Mouse (Mus musculus): ENCODE data around the gene Dera.

The Dera gene

DNA sequence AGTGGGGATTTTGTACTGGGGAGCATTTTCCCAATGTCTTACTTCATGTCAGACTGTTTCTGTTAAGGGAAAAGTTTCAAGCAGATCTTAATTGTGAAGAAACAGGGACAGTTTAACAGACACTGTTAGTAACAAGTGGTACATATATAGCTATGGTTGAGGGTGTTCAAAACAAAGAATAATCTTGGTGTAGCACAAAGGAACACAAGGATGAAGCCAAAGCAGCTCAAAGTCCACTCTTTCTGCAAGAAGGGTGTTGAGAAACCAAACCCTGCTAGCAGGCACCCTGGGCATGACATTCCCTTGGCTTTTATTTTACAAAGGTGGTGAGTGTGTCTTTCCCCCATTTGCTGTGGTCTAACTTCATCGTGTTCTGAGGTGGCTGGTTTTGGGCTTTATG, 3.5 kb downstream of the Dera start:
- no peak for DNase-seq (ENCODE audit: low spot score in 2 of 2)

DNA sequence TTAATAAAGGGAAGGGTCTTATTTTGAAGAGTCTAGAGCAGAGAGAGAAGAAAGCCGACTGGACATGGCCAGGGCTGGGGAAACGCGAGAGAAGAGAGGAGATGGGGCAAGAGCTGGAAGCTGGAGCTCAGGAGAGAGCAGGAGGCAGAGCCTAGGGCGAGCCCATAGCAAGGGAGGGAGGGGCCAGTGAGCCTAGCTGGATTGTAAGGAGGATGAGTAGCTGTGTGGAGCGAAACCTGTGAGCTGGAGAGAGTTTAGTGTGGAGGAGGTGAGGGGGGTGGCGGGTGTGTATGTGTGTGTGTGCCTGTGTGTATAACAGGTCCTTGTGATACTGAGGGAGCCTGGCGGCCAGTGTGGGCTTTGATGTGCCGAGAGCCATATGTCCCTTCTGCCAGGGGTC, 5.3 kb downstream of the Dera start:
- no peak for DNase-seq (ENCODE audit: low spot score in 2 of 2)

DNA sequence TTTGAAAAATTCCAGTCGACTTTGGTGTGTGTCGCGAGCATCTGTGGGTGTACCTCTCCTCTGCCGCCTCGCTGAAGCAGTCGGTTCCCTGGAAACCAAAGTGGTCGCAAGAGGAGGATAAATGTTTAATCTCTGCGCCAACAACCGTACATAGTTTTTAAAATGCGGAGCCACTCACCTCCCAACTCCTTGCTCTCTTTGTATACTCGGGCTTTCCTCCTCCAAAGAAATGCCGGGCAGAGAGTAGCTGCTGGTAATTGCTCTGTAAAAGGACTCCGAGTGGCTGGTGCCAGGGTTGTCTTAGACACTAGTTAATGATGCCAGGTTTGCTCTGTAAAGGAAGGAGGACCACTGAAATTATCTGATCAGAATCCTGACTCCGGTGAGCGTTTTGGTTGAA, 6.6 kb downstream of the Dera start:
- no peak for DNase-seq (ENCODE audit: low spot score in 2 of 2)

DNA sequence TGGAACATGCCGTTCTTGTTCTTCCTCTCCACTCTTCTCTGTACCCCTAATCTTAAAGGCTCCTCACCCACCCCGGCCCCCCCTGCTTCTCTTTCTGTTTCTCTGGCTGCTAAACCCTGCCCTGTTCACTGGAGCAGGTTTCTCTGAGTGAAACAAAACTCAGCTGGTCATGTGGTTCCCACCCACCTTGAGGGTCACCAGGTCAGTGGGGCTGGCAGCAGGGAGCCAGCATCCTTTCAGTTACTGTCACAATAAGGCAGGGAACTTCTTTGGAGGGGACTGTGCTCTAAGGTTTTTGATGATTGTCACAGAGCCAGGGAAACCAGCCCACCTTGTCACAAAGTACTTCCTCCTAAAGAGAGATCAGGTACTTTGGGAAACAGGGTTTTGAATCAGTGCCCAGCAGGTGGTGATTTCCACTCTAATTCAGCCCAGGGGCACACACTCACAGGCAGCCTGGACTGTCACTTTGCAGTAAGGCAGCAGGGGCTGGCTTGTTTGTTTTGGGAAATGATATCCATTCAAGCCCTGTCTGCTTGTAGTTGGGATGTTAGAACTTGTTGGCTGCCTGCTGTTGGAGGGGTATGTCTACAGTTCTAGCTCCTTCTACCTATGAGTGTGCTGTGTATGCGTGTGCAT, 10.3 kb downstream of the Dera start:
- no peak for DNase-seq (ENCODE audit: low spot score in 2 of 2)

DNA sequence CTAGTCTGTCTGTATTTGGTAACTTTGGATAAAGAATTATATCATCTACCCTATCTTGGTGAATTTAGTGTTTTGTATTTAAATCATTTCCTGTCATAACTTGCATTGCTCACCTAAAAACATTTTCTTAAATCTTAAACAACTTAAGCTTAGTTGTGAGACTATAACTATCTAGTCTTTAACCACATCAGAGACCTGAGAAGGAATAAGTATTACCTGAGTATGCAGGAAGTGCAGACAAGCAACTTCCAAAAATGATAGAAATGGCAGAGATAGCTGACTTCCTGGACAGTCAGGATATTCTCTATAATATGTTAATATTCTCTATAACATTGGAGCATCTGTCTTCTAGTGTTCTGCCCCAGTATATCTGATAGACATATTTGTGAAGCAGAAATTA, 11.8 kb downstream of the Dera start:
- no peak for DNase-seq (ENCODE audit: low spot score in 2 of 2)

DNA sequence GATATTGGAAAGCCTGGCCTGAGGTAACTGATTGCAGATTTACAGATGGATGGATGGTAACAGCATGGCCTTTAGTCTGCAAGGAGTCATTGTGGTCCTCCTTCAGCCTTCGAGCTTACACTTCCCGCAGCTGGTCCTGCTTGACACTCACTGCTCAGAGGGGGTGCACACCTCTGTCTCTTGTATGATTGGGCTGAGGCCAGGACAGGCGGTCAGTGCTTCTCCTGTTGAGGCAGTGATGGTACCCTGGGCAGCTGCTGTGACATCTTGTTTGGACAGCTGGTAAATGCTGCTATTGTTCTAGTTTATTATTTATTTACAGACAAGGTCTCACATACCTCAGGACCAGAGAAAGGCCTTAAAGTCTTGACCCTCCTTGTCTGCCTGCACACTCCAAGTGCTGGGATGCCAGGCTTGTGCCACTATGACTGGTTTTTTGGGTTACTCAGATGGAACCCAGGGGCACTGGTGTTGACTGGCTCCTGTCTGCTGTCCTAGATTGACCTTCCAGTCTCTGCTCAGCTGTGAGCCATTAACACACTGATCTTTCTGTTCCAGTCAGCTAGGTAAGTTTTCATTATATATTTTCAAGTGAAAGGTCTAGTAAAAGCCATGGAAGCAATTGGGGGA, 17.4 kb downstream of the Dera start:
- no peak for DNase-seq (ENCODE audit: low spot score in 2 of 2)

DNA sequence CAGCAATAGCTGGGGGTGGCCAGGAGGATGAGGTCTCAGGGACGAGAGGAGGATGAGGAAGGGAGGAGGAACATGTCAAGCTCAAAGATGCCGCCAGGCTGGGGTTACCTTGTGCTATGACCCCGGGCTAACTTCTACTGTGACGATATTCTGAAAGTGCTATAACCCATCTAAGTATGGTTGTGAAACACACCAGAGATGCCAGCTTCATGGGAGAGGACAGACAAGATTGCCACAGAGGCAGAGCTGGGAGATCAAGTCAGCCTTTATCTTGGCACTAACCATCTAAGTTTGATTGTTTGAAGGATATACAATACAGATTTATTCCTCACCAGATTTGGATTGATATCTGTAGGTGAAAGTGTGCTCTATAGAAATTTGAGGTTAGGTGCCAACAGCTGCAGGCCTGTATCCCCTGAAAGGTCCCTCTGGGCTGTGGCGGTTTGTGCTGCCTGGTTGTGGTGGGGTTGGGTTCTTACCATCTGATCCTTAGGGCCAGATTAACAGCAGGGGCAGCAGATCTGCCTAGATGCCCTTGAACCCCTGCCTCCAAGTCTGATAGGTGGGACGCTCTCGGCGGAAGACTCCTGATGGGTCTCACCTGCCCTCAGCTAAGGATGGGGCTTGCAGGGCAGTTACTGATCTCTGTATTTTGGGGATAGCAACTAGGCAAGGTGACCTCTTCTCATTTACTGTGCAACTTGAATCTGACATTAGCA, 18.7 kb downstream of the Dera start:
- DNase-seq (ENCODE audit: low spot score in 2 of 2): no peak

DNA sequence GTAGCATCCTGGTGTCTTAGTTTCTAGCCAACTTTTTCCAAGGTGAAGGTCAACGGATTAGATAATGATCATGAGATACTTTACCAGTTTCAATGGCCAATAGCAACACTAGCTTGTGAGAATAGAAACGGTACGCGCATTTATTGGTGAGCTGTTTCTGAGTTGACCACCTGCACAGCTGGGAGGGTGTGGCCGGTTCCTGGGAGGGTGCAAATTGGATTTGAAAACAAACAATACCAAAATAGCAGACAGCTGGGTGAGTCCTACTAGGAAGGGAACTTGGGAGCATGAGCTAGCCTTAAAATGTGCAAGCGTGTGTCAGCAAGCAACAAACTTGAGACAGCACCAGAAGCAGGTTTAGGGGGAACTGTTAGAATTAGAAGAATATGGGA, 19.3 kb downstream of the Dera start:
- DNase-seq (ENCODE audit: low spot score in 2 of 2): no peak

DNA sequence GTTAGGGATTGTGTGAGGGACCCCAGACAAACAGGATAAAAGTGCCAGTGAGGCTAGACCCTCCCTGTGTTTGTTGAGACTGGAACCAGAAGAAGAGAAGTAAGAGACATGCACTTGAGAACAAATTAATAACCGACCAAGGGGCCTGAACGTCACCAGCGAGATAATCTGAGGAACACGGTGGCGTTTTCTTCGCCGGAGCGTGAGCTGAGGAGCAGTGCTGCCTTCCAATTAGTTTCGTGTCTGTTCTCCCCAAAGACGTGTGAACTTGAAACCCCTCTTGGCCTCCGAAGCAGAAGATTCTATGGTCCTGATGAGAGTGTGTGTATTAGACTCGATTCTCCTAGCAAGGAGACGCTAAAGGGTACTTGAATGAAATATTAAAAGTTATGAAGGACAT, 19.8 kb downstream of the Dera start:
- DNase-seq (ENCODE audit: low spot score in 2 of 2): no peak

DNA sequence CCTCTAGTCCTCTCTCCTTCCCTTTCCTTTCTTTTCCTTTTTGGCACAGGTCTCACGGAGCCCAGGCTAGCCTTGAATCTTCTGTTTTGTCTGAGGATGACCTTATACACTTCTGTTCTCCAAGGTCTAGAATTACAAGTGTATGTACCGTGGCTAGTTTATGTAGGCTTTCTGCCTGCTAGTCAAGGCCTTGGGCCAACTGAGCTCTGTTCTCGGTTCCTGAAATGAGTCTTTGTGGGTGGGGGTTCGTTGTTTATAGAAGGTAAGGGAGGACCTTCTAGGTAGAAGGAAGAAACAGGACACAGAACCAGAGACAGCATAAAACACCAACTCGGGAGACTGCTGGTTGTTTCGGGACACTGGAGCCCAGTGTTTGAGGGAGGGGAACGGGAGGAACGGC, 20.8 kb downstream of the Dera start:
- DNase-seq (ENCODE audit: low spot score in 2 of 2): no peak

DNA sequence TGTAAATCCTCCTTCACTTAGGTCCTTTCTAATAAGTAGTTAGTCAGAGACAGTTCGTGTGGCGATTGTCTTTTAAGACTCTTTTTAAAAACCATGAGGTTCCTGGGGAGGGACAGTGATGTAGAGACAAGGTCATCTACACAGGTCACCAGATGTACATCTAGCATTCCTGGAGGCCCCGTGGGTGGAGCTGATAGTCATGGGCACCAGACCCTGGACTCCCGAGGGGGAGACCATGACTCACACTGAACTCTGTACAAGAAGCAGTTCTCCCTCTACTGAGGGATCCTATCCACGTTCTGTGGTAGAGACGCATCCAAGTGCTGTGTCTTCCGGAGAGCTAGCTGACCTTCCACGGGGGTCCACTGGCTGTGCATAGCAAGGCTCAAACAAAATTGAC, 22.6 kb downstream of the Dera start:
- no peak for DNase-seq (ENCODE audit: low spot score in 2 of 2)

DNA sequence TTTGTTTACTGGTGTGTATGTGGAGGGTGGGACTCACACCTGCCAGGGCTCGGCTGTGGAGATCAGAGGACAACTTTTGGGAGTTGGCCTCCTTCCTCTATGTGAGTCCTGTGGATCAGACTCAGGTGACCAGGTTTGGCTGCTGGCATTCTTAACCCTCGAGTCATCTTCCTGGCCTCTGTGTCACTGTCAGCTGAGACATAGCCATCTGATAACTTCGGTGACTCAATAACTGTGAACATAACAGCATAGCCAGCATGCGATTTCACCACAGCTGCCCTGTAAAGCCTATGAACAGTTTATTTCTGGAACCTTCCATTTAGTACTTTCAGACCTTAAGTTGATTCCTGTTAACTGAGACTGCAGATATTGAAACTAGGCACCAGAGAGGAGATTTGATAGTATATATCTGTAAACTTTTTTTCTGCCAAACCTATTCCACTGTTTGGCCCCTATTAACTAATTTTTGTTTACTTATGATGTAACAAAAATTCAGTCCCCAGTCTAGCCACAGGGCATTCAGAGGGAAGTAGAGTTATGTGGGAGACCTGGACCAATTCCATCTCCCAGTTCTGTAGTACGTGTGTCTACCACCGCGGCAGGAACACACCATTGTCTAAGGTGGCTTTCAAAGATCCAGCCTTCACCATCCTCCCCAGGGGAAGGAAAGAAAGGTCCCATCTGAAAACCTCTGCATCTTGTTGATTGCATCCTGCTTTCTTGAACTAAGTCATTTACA, 29.7 kb downstream of the Dera start:
- no peak for DNase-seq (ENCODE audit: low spot score in 2 of 2)

DNA sequence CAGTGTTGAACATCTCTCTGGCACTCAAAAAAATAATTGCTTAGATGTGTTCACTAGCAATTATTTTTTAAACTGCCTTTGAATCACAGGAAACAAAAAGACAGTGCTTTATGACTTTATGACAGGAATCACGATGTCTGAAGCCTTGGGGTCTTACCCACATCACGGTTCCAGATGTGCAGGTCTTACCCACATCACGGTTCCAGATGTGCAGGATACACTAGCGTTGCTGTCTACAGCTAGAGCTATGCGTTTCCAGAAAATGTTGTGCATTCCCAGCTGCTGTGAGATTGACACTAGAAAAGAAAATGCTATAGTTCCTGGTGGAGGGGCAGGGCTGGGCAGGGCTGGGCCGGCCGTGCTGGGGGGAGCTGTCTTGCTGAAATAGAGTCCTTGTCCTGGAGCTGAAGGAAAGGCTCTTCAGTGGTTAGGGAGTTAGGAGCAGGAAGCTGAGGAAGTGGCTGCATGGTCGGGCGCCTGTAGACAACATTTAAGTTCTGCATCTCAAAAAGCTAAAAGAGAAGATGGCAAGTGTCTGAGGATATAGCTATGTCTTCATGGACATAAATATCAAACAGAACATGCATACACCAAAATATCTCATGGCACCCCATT, 34.7 kb downstream of the Dera start:
- DNase-seq (ENCODE audit: low spot score in 2 of 2): no peak

DNA sequence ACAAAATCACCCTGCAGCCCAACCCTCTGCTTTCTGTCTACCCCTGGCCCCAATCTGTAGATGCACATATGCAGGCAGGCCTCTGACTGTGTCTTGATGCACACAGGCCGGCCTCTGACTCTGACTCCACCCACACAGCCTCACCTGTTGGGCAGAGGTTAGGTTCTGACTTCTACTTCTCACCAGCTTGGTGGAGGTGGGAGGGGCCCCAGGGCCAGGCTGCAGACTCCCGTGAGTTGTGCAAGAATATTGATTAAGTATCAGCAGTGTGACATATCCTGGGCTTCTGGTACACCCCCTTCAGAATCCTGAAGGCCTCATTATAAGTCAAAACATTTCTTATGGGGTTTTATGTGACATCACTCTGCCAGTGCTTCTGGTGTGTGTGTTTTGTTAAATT, 35.3 kb downstream of the Dera start:
- no peak for DNase-seq (ENCODE audit: low spot score in 2 of 2)

DNA sequence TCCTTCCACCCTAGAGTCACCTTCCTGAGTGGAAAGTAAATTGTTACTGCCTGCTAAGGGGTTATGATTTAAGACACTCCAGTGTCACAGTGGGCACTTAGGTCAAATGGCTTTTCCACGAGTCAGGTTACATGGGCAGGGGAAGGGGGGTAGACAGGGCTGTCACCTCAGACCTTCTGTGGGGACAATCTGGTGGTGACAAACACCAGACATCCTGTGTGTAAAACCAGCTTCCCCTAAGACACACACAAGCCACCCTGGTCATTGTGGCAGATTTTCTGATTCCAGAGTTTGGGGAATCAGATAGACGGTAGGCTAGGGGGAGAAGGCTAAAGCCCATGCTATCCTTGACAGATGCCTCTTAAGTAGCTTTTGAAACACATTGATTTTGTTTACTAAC, 41.1 kb downstream of the Dera start:
- DNase-seq (ENCODE audit: low spot score in 2 of 2): no peak

DNA sequence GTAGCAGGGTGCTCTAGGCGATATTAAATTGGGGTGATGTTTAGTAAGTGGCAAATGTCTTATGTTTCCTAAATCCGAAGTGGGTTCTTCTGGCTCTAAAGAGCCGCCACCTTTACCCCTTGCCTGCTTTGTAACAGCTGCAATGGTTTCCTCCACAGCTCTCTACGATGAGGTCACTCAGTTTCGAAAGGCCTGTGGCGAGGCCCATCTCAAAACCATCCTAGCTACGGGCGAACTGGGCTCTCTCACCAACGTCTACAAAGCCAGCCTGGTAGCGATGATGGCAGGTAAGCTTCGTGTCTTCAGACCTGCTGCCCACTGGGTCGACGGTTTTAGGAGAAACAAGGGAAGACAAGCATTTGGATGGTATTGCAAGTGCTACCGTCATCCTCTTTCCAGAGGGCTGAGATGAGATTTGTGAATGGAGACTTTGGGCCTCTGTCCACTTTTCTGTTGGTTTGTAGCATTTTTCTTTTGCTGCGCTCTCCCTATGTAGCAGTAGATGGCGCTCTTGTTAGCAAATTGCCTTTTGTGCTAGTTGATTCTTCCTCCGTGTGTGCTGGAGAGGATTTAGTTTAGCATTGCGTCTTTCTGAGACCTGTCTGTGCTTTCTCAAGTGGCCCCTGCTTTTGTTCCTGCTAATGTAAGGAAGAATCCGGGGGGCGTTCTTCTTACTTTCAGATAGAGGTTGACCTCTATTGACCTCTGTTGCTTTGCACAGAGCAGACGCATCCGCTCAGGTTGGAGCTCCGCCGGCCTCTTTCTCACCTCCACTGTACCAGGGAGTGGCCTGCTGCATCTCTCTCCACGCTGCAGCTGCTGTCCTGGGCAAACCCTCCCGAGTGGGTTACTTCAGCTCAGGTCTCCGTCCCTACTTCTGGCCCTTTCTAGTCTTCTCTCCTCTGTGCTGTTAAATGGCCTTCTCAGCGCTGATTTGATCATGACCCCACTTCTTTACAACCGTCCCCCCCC, 42.5 kb downstream of the Dera start:
- no peak for DNase-seq (ENCODE audit: low spot score in 2 of 2)

DNA sequence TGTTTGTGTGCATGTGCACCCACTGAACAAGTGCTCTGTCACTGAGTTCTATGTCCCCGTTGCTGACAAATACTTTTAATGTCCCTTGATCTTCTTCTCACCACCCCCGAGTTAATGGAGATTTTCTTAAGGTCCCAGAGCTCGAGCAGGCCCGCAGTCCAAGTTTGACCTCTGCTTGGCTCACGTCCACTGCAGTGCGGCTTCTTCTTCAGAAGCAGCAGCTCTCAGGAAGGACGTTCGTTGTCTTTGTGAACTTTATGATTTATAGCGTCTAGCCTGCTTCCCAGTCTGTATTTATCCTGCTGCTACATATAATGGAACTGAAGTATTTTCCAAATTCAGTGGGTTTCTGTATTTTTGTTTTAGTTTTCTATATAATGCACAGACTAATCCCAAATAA, 44.9 kb downstream of the Dera start:
- no peak for DNase-seq (ENCODE audit: low spot score in 2 of 2)

DNA sequence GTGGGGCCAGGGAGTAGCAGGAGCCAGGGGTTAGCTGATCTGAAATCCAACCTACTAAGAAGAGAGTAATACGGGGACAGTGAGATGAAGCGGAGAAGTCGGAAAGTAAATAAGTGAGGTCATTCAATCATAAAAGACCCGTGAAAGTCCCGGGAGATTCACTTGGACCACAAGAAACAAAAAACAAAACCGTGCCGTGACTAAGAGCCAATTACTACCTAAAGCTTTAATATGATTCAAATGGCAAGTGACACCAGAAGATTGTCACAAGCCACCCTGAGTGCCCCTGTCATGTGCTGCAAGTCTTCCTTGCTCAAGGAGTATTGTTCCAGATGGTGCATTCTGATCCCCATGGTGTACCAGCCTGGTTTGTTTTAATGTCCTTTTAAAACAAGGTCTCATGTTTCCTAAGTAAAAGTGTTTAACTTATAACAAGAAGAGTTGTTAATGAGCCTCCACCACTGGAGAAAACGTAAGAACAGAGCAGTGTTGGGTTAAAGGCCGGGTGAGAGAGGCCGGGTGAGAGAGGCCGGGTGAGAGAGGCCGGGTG, 49.2 kb downstream of the Dera start:
- no peak for DNase-seq (ENCODE audit: low spot score in 2 of 2)

DNA sequence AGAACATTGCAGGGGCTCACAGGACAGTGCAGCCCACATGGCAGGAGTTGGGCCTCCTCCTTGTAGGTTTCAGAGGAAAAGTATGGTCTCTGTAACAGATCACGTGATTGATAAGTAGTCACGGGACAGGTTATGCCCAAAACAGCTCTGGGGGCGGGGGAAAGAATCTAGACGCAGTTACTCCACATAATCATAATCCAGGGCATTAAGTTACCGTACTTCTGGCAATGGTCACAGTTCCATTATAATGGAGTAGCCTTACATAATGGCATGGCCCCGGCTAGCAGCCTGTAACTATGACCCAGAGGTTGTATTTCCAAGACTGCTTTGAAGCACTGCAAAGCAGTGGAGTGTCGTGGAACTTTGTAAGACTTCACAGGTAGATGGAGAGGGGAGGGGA, 49.8 kb downstream of the Dera start:
- DNase-seq (ENCODE audit: low spot score in 2 of 2): no peak

DNA sequence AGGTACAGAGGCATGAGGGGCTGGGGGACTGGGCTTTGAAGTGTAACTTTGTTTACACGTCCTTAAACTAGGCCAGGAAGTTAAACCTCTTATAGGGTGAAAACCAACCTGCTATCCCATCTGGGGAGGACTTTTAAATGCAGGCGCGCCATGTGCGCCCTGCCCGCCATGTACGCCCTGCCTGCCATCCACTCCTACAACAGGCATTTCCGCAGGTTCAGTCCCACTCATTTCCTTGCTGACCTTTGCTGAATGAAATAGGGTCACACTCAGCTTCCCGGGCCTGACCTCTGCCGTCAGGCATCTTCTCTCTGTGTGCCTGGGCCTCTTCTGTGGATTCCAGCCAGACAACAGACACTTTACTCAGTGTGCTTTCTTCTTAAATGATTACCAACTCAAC, 50.3 kb downstream of the Dera start:
- DNase-seq (ENCODE audit: low spot score in 2 of 2): no peak

DNA sequence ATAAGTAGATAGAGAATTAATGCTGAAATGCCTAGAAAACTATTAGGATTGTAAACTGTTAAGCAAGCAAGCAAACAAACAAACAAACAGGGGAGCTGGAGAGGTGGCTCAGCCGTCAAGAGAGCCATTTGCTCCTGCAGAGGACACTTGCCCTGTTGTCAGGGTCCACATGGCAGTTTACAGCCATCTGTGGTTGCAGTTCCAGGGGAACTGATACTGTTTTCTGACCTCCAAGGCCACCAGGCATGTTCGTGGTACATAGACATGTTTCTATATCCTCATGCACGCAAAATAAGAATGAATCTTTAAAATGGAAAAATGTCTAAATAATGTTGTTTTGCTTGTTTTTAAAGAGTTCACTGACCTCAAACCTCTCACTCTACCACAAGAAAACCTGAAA, 52.0 kb downstream of the Dera start:
- DNase-seq (ENCODE audit: low spot score in 2 of 2): no peak

All from thymus, postnatal 10 days (tissue).